Mouse (Mus musculus) liver, embryonic 14.5 days (tissue): ENCODE measurements at regions not wholly inside any gene's neighbourhood (a gene's known extent, or its start where the extent isn't known, plus 50 kb on each side); places are given as distances from the start of the nearest gene placed in this dataset.

Source experiments
- ATAC-seq: fragments of 200-750 bp; cut with Nextera tagmentation; 2 replicates; pipeline ENCODE4 v1.8.0; 2017; ENCODE audit warnings: moderate number of reproducible peaks, mild to moderate bottlenecking, moderate library complexity; ENCODE audit not compliant: insufficient read depth
- DNase-seq, 3 experiments: peaks; one replicate each; pipeline ENCODE4 v3.0.0-alpha.2; 2012 to 2013; ENCODE audit warnings: low read depth in 3 of 3, low spot score in 3 of 3
- H3K27ac ChIP-seq: fragments of 300-500 bp; sonication (generic); 2 replicates; pipeline ENCODE4 v1.5.1; 2014; ENCODE audit warnings: moderate library complexity, mild to moderate bottlenecking, control low read depth, inconsistent platforms
- H3K27me3 ChIP-seq: fragments of 300-500 bp; sonication (generic); 2 replicates; pipeline ENCODE4 v1.6.1; 2014; ENCODE audit warnings: mild to moderate bottlenecking, low read length, moderate library complexity; ENCODE audit not compliant: control insufficient read depth, insufficient read depth
- H3K36me3 ChIP-seq: fragments of 300-500 bp; sonication (generic); replicated peaks from 2 replicates; pipeline ENCODE4 v1.6.1; 2014; ENCODE audit warnings: low read depth; ENCODE audit not compliant: control insufficient read depth, insufficient read depth
- H3K4me1 ChIP-seq, 2 experiments: fragments of 200-500 bp in 1 of 2; fragments of 300-500 bp in 1 of 2; sonication (generic) in 1 of 2; replicated peaks; 2 replicates each; pipeline ENCODE4 v1.6.1; 2012 to 2014; ENCODE audit warnings: antibody characterized with exemption in 1 of 2, inconsistent platforms in 1 of 2, low read length in 1 of 2; ENCODE audit not compliant: control insufficient read depth in 2 of 2, insufficient read depth in 2 of 2
- H3K4me2 ChIP-seq: fragments of 300-500 bp; sonication (generic); 2 replicates; pipeline ENCODE4 v1.6.1; 2014; ENCODE audit warnings: low read depth, mild to moderate bottlenecking, control low read depth, moderate library complexity
- H3K4me3 ChIP-seq, 2 experiments: fragments of 200-500 bp in 1 of 2; fragments of 300-500 bp in 1 of 2; sonication (generic) in 1 of 2; 2 replicates each; pipeline ENCODE4 v1.5.1; 2012 to 2014; ENCODE audit warnings: low read depth in 2 of 2, low read length in 2 of 2, mild to moderate bottlenecking in 2 of 2, control low read depth in 1 of 2, inconsistent platforms in 1 of 2, moderate library complexity in 1 of 2; ENCODE audit not compliant: insufficient read depth in 1 of 2
- H3K9ac ChIP-seq: fragments of 300-500 bp; sonication (generic); replicated peaks from 2 replicates; pipeline ENCODE4 v1.6.1; 2014; ENCODE audit warnings: mild to moderate bottlenecking, control low read depth, moderate library complexity
- H3K9me3 ChIP-seq: fragments of 300-500 bp; sonication (generic); 2 replicates; pipeline ENCODE4 v1.6.1; 2016; ENCODE audit warnings: low read length, mixed read lengths; ENCODE audit not compliant: control insufficient read depth
- CTCF ChIP-seq: IDR thresholded peaks from 2 replicates; pipeline ENCODE4 v1.5.1; 2016; ENCODE audit warnings: antibody characterized with exemption, low read depth, control low read depth
- EP300 ChIP-seq: IDR thresholded peaks from 2 replicates; pipeline ENCODE4 v1.6.1; 2016; ENCODE audit warnings: antibody characterized with exemption, low read depth
- WGBS: fragments of 180-500 bp; shearing (Covaris S2); extraction: QIAGEN DNeasy Blood & Tissue Kit; methylation state at CpG from one replicate; pipeline ENCODE4 v1.1.7; 2014; ENCODE audit not compliant: insufficient replicate concordance; 5-methylcytosine and 5-hydroxymethylcytosine counted together

GRCm38 (mm10) chr13:102312096-102312495 is 381.3 kb upstream of the Cd180 start:
- no peak overlapping the region for H3K9ac ChIP-seq
- no peaks in the 10 kb centered on the region for H3K27me3 ChIP-seq
- no peaks in the 10 kb centered on the region for H3K4me1 ChIP-seq
- H3K9me3 ChIP-seq, result no peaks in the 10 kb centered on the region
- WGBS, result 21% methylated on average over 3 of the region's 3 CpGs
- no peak for DNase-seq
- H3K4me3 ChIP-seq, result no peak overlapping the region
- no peak for ATAC-seq
- no peak for TF ChIP-seq CTCF
- TF ChIP-seq EP300, result no peak
- H3K36me3 ChIP-seq, result no peaks in the 10 kb centered on the region
- H3K4me2 ChIP-seq, result no peak overlapping the region
- no peak overlapping the region for H3K27ac ChIP-seq

DNA sequence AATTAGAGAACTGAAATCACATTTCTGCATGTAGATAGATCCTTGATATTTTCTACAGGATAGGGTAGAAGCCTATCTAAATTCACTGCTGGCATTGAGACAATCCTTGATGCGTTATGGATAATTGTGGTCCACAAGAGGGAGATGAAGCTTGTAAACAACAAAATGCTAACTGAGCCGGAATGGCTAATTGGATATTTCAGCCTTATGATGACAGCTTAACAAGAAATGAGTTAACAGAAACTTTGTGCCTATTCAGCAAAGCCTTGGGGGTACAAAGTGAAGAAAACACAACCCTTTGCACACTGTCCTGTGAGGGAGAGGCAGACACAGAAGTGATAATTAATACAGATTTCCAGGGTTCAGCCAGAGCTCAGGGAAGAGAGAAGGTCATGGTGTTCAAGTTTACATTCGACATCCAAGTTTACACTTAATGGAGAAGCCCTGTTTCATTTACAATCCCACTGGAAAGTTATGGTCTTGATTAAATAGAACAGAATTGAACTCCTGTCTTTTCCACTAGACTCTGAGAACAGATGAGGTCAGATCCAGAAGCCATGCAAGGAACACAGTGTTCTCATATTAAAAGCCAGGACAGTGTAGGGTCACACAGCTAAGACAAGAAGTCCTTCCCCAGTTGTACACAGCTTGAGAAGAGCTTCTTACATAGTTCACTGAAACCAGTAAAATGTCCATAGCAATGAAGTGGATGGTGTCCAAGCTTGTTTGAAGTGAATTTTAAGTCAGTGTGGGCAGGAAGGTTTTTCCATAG is 377.3 kb upstream of the Cd180 start:
- H3K9ac ChIP-seq, result no peak overlapping the region
- no peaks in the 10 kb centered on the region for H3K4me1 ChIP-seq
- H3K27me3 ChIP-seq, result no peaks in the 10 kb centered on the region
- TF ChIP-seq CTCF (no peak), EP300 (no peak)
- no peaks in the 10 kb centered on the region for H3K36me3 ChIP-seq
- WGBS, result 62% methylated on average over 3 of the region's 3 CpGs
- no peak overlapping the region for H3K27ac ChIP-seq
- DNase-seq (no peak), ATAC-seq (no peak)
- H3K4me2 ChIP-seq, result no peak overlapping the region
- no peak overlapping the region for H3K4me3 ChIP-seq
- no peaks in the 10 kb centered on the region for H3K9me3 ChIP-seq

DNA sequence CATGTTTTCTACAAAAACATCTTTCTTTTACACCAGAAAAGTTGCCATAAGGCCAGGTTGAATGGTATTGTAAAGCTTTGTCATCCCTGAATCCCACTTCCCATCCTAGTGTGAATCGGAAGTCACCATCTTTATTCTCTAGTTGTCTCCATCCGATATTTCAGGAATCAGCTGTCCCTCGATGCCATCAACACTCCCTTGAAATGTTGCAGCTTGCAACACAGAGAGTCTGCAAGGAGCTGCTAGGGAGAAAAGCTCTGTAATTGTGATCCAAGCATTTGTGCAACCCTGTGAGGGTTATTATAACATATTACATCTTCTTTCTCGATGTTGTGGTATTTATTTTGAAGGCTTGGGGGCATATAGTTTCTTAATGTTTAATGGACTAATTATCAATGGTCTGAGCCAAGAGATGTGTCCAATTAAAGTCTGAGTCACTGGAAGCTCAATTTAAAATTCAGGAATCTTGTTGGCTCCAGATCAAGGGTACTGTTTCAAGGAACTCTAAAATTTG is 374.4 kb upstream of the Cd180 start:
- no peak overlapping the region for H3K4me2 ChIP-seq
- no peak overlapping the region for H3K27ac ChIP-seq
- 75% methylated on average over 4 of the region's 4 CpGs for WGBS
- DNase-seq (no peak), ATAC-seq (no peak)
- H3K36me3 ChIP-seq, result no peaks in the 10 kb centered on the region
- H3K9ac ChIP-seq, result no peak overlapping the region
- TF ChIP-seq EP300 (no peak), CTCF (no peak)
- no peaks in the 10 kb centered on the region for H3K27me3 ChIP-seq
- no peak overlapping the region for H3K4me3 ChIP-seq
- no peaks in the 10 kb centered on the region for H3K4me1 ChIP-seq
- H3K9me3 ChIP-seq, result no peaks in the 10 kb centered on the region

DNA sequence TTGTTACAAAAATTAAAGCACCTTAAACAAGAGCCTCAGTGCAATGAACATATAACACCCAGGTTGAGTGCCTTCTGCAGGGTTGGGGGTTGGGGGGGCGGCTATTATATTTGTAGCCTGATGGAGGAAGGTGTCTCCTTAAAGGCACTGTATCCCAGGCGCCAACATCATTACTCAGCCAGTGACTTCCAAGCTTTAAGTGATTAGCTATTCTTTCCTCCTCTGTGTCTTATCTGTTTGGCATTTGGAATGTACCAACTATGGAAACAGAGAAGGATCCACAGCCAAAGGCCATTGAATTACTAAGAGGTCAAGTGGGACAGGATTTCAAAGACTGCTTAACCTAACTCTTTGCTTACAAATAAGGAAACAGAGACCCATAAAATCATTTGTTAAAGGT is 373.9 kb upstream of the Cd180 start:
- Histone ChIP-seq H3K4me2 (no peak overlapping the region), H3K9ac (no peak overlapping the region), H3K4me3 (no peak overlapping the region), H3K36me3 (no peaks in the 10 kb centered on the region), H3K9me3 (no peaks in the 10 kb centered on the region), H3K27me3 (no peaks in the 10 kb centered on the region), H3K27ac (no peak overlapping the region), H3K4me1 (no peaks in the 10 kb centered on the region)
- WGBS, result 78% methylated on average over 2 of the region's 2 CpGs
- TF ChIP-seq EP300, result no peak
- no peak for TF ChIP-seq CTCF
- ATAC-seq (no peak), DNase-seq (no peak)

DNA sequence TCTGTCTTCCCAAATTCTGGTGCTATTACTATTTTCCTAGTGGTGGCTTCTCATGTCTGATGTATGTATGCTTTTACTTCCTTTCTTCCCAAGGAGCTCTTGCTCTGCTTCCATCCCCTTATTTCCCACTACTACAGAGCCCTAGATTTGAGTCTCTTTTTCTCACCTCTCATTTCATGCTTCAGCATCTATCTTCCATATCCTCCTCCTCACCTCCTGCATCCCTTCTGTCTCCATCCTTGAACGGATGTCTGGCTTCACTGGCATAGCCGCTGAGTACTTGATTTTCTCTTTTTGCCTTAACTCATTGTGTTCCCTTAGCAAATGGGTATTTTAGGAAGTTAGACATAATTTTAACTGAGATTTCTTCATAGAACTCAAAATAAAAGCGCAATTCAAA is 369.5 kb upstream of the Cd180 start:
- no peaks in the 10 kb centered on the region for H3K36me3 ChIP-seq
- no peak overlapping the region for H3K4me3 ChIP-seq
- WGBS, result 76% methylated on average over 3 of the region's 3 CpGs
- H3K4me1 ChIP-seq, result peaks cover 0 to 9% of the 10 kb centered on the region in 2 experiments; a peak in 2 of 4 replicates
- ATAC-seq (no peak), DNase-seq (no peak)
- TF ChIP-seq CTCF, result no peak
- no peak overlapping the region for H3K9ac ChIP-seq
- no peak overlapping the region for H3K27ac ChIP-seq
- H3K27me3 ChIP-seq, result no peaks in the 10 kb centered on the region
- no peak overlapping the region for H3K4me2 ChIP-seq
- H3K9me3 ChIP-seq, result no peaks in the 10 kb centered on the region
